8 mouse cellular contexts compared by ENCODE assay signal in genomic region chr1:90202207-90202978, GRCm38 (mm10). TPM values are rescaled to one million over a fixed set of nuclear protein-coding genes. Genes with fewer than 3 reads are reported as not detected.
DNase-seq lines count a peak whose midpoint lies in the region; ATAC-seq and TF ChIP-seq lines count a peak whose summit lies in the region.

No protein-coding gene starts in this region.

- TF ChIP-seq POLR2A in lung, adult 2 months (IDR thresholded peaks at IDR 0.05; ENCODE audit: borderline replicate concordance, extremely low read depth, low read depth, low read length) = no peak
- no peak for TF ChIP-seq POLR2A in thymus, adult 2 months (IDR thresholded peaks at IDR 0.05; ENCODE audit: control insufficient read depth, extremely low read depth, insufficient read depth, low read length, poor library complexity)

- H3K9ac ChIP-seq in heart, embryonic 12.5 days = peak overlapping the region; percentile 16; the same call in 1 of the 2 replicates
- H3K9ac ChIP-seq in kidney, embryonic 14.5 days (ENCODE audit: low read depth, low read length) = peak overlapping the region; percentile 35; the same call in 1 of the 2 replicates

- H3K9me3 ChIP-seq in E14TG2a.4 (ENCODE audit: low read length) = no peaks in the 10 kb centered on the region
- H3K9me3 ChIP-seq in heart, embryonic 12.5 days (replicated peaks) = 0 out of 2 replicates have a peak, but pooled peaks cover 6% of the 10 kb centered on the region
- H3K9me3 ChIP-seq in kidney, embryonic 14.5 days (ENCODE audit: control insufficient read depth, low read length) = no peaks in the 10 kb centered on the region

- 0 out of 2 replicates have a peak, but pooled peaks have one; percentile 23 for ATAC-seq in erythroblast, adult 5-6 weeks (replicated peaks; ENCODE audit: low FRiP score, poor library complexity, severe bottlenecking)
- ATAC-seq in heart, embryonic 12.5 days (ENCODE audit: insufficient number of reproducible peaks, low FRiP score) = peak; percentile 71
- peak; percentile 53 for ATAC-seq in kidney, embryonic 14.5 days (ENCODE audit: low FRiP score, low TSS enrichment)

- 10% methylated on average over 23 of the region's 23 CpGs for WGBS in heart, embryonic 12.5 days
- WGBS in kidney, embryonic 14.5 days = 8% methylated on average over 23 of the region's 23 CpGs
- 44% methylated on average over 23 of the region's 23 CpGs for WGBS in lung, adult 2 months
- 31% methylated on average over 23 of the region's 23 CpGs for WGBS in thymus, adult 2 months

- H3K4me3 ChIP-seq in E14TG2a.4 (replicated peaks; ENCODE audit: low read length) = peak overlapping the region; percentile 75
- H3K4me3 ChIP-seq in heart, embryonic 12.5 days = peak overlapping the region; percentile 60
- H3K4me3 ChIP-seq in kidney, embryonic 14.5 days (ENCODE audit: low read length) = no peak overlapping the region; the same call in 1 of the 2 replicates
- H3K4me3 ChIP-seq in lung, adult 2 months (replicated peaks; ENCODE audit: extremely low read depth, low read depth, low read length) = no peak overlapping the region
- no peak overlapping the region for H3K4me3 ChIP-seq in thymus, adult 2 months (ENCODE audit: control insufficient read depth, insufficient read depth, low read length)

- peak; percentile 90 to 91 for DNase-seq in adrenal gland, postnatal 36 days
- DNase-seq in lung, adult 2 months = peak; percentile 53
- DNase-seq in ovary, postnatal 36 days (ENCODE audit: low spot score) = peak; percentile 66
- no peak for DNase-seq in thymus, adult 2 months

- no peak overlapping the region for H3K27ac ChIP-seq in heart, embryonic 12.5 days (ENCODE audit: poor library complexity, severe bottlenecking)
- no peak overlapping the region; the same call in 1 of the 2 replicates for H3K27ac ChIP-seq in kidney, embryonic 14.5 days (ENCODE audit: low read depth, low read length)
- no peak overlapping the region for H3K27ac ChIP-seq in thymus, adult 2 months (ENCODE audit: control insufficient read depth, insufficient read depth, low read length)

- no peaks in the 10 kb centered on the region for H3K36me3 ChIP-seq in E14TG2a.4 (ENCODE audit: insufficient read depth, low read length)
- H3K36me3 ChIP-seq in heart, embryonic 12.5 days = no peaks in the 10 kb centered on the region
- no peaks in the 10 kb centered on the region for H3K36me3 ChIP-seq in kidney, embryonic 14.5 days (ENCODE audit: control insufficient read depth, insufficient read depth, low read length)
- H3K36me3 ChIP-seq in thymus, adult 2 months (ENCODE audit: control insufficient read depth, insufficient read depth, low read length) = no peaks in the 10 kb centered on the region

- H3K27me3 ChIP-seq in E14TG2a.4 (ENCODE audit: insufficient read depth, low read length) = no peaks in the 10 kb centered on the region; the same call in 1 of the 2 replicates
- H3K27me3 ChIP-seq in heart, embryonic 12.5 days (replicated peaks) = peaks cover 22% of the 10 kb centered on the region
- H3K27me3 ChIP-seq in kidney, embryonic 14.5 days (ENCODE audit: control insufficient read depth, insufficient read depth, low read length) = no peaks in the 10 kb centered on the region
- H3K27me3 ChIP-seq in thymus, adult 2 months (ENCODE audit: control insufficient read depth, insufficient read depth, low read length) = no peaks in the 10 kb centered on the region; the same call in 1 of the 2 replicates

- H3K4me1 ChIP-seq in E14TG2a.4 (replicated peaks; ENCODE audit: low read depth, low read length) = peaks cover 49% of the 10 kb centered on the region
- H3K4me1 ChIP-seq in heart, embryonic 12.5 days (replicated peaks) = peaks cover 21% of the 10 kb centered on the region
- peaks cover 28% of the 10 kb centered on the region for H3K4me1 ChIP-seq in kidney, embryonic 14.5 days (ENCODE audit: control insufficient read depth, insufficient read depth, low read length)
- H3K4me1 ChIP-seq in lung, adult 2 months (ENCODE audit: control insufficient read depth, insufficient read depth, low read length) = no peaks in the 10 kb centered on the region
- H3K4me1 ChIP-seq in thymus, adult 2 months (replicated peaks; ENCODE audit: control insufficient read depth, insufficient read depth, low read length) = 0 out of 2 replicates have a peak, but pooled peaks cover 2% of the 10 kb centered on the region

- H3K4me2 ChIP-seq in heart, embryonic 12.5 days = peak overlapping the region; percentile 66
- H3K4me2 ChIP-seq in kidney, embryonic 14.5 days (replicated peaks; ENCODE audit: low read depth, low read length) = peak overlapping the region; percentile 13

- no peak for TF ChIP-seq CTCF in E14TG2a.4 (conservative IDR thresholded peaks at IDR 0.05; ENCODE audit: low read length)
- TF ChIP-seq CTCF in lung, adult 2 months (IDR thresholded peaks at IDR 0.05; ENCODE audit: insufficient read depth, low read length) = no peak
- TF ChIP-seq CTCF in thymus, adult 2 months (IDR thresholded peaks at IDR 0.05; ENCODE audit: borderline replicate concordance, control insufficient read depth, extremely low read depth, insufficient read depth, low read length, poor library complexity) = no peak

RNA-seq across cellular contexts. Expression of gene Ackr3, which starts 1.4 kb away (rescaled TPM):
- total RNA-seq in adrenal gland, postnatal 36 days (2021) = 100 to 1,000 TPM; 131 to 146 TPM
- 1.7 and 2.1 TPM in 2 replicates for total RNA-seq in erythroblast, adult 5-6 weeks (2015; ENCODE audit: low replicate concordance)
- 1.1 and 1.5 TPM in 2 replicates for total RNA-seq in erythroblast, adult 5-6 weeks (2017; ENCODE audit: low replicate concordance)
- polyA plus RNA-seq in heart, embryonic 12.5 days (2016; fragmentation: Nextera tagmentation; extraction: Ambion mirVana) = 49.4 and 52.2 TPM in 2 replicates
- polyA plus RNA-seq in kidney, embryonic 14.5 days (2014; fragmentation: Nextera tagmentation; extraction: Ambion mirVana) = 50.5 and 56.4 TPM in 2 replicates
- polyA plus RNA-seq in lung, adult 2 months (2012; rRNA removed) = 89.3 and 96.4 TPM in 2 replicates
- polyA plus RNA-seq in thymus, adult 2 months (2012; rRNA removed) = 17.1 and 24.7 TPM in 2 replicates

RNA-seq across cellular contexts. Expression of gene Iqca, which starts 49.2 kb away (rescaled TPM):
- not detected for total RNA-seq in adrenal gland, postnatal 36 days (2021)
- not detected in 2 replicates for total RNA-seq in erythroblast, adult 5-6 weeks (2015; ENCODE audit: low replicate concordance)
- not detected in 2 replicates for total RNA-seq in erythroblast, adult 5-6 weeks (2017; ENCODE audit: low replicate concordance)
- not detected in 2 replicates for polyA plus RNA-seq in heart, embryonic 12.5 days (2016; fragmentation: Nextera tagmentation; extraction: Ambion mirVana)
- 0.27 and 0.31 TPM in 2 replicates for polyA plus RNA-seq in kidney, embryonic 14.5 days (2014; fragmentation: Nextera tagmentation; extraction: Ambion mirVana)
- polyA plus RNA-seq in lung, adult 2 months (2012; rRNA removed) = 3.6 and 4.1 TPM in 2 replicates
- polyA plus RNA-seq in thymus, adult 2 months (2012; rRNA removed) = 0.14 TPM in 1 of 2 replicates, not detected in the other

Comparison
In these comparisons a context has a peak if more than half of its experiments do, and no peak if none do; other contexts are left out.
1. H3K4me3 ChIP-seq: peak in E14TG2a.4 (single experiment) and heart, embryonic 12.5 days (single experiment); none in kidney, embryonic 14.5 days (single experiment), lung, adult 2 months (single experiment) and thymus, adult 2 months (single experiment).
2. Peak in every context shown above with its lines, with median percentiles within 50 percentile points of each other: ATAC-seq.